Mouse (Mus musculus) thymus, postnatal 25 days (tissue): ENCODE data around the gene Plekhg6.

Source experiments
- DNase-seq: peaks from one replicate; pipeline ENCODE4 v3.0.0; 2022

Gene Plekhg6

GRCm38 (mm10) chr6:125323547-125323946, 57.0 kb downstream of the Plekhg6 start:
- no peak for DNase-seq

DNA sequence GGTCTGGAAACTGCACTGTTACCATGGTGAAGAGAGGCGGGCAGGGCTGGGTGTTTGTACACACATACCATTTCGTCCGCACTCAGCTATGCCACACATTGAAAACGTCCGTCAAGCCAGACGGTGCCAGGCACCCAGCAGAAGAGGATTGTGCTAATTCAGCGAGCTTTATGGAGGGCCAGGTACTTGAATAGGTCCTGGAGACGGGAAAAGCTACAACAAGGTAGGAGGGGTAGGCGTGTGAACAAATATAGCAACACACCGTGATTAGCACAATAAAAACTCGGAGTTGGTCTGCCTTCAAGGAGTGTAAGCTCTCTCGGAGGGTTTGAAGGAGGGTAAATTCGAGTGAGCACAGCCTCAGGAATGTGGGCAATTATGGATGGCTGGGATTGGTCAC, 57.8 kb downstream of the Plekhg6 start:
- no peak for DNase-seq

DNA sequence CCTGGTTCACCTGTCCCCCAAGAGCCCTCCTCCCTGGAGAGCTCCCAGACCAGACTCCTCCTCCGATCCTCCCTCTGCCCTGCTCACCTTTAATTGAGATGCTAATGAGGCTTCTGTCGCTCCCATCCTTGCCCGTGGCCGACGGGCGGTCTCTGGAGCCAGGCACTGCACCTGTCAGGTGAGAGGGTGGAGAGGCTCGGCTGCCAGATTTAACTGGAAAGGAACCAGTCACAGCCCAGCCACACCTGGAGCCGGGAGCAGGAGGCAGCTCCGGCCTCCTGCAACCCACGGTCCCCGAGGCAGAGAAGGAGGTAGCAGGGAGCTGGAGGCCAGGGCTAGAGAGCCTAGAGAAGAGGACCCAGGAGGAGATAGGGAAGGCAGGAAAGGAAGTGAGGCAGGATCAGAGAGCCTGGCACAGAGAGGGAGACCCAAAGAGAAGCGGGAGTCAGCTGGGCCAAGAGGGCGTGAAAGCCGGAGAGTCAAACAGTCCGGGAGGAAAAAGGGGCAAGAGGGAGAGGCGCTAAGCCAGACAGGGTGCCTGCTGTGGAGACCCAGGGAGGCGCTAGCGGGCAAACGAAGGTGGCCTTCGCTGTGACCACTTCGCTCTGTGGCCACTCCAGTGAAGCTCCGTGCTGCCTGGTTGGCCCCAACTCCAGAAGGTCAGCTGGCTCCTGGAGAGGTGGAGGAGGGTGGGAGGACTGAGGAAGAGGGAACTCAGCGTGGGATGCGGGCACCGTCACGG, 59.3 kb downstream of the Plekhg6 start:
- DNase-seq: no peak

GRCm38 (mm10) chr6:125320323-125320722, 60.3 kb downstream of the Plekhg6 start, which contains the start of gene Scnn1a:
Gene Scnn1a, plus strand, starts transcription at chr6:125320659.
- no peak for DNase-seq

- no peak for DNase-seq
These were observed 60.7 kb downstream of the Plekhg6 start for GRCm38 (mm10) chr6:125319919-125320296.

DNA sequence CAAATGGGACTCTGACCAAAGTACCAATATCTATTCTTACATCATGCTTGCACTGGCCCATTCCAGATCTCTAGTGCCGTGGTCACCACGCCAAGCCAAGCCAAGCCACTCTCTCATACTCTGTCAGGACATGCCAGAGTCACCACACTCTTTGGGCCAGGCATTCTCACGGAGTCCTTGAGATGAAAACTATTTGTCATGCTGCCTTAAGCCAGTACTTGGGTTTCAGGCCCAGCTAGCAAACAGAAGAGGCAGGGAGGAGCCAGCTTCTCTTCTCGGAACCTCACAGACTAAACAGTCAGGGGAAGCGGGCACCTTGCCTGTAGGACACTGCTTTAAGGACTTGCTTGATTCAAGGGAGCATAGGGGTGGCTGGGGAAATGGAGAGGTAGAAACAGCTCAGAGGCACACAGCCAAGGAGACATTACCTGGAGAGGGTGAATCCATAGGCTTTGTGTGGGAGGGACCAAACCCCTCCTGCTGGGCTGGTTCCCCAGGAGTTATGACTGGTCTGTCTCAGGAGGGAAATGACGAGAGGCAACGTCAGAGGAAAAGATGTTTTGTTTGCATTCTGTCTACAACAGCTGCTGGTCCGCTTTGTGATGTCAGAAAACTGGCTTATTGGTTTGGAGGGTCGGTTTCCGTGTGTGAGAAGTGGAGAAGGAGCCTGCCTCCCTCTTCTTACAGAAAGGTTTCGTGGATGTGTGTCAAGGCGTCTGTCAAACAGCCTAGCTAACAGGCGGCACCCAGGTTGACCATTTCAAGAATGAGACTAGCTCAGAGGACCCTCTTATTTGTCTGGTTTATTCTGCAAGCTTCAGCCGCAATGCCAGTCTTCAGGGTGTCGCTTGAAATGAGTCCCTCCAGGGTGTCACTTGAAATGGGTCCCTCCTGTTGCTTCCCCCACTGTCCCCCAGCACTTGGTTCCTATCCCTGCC, 61.3 kb downstream of the Plekhg6 start:
- no peak for DNase-seq

GRCm38 (mm10) chr6:125317077-125317476, 63.5 kb downstream of the Plekhg6 start:
- no peak for DNase-seq

GRCm38 (mm10) chr6:125314746-125315145, 65.8 kb downstream of the Plekhg6 start:
- DNase-seq: no peak

- DNase-seq: no peak
These were observed 66.4 kb downstream of the Plekhg6 start for GRCm38 (mm10) chr6:125314231-125314563.

DNA sequence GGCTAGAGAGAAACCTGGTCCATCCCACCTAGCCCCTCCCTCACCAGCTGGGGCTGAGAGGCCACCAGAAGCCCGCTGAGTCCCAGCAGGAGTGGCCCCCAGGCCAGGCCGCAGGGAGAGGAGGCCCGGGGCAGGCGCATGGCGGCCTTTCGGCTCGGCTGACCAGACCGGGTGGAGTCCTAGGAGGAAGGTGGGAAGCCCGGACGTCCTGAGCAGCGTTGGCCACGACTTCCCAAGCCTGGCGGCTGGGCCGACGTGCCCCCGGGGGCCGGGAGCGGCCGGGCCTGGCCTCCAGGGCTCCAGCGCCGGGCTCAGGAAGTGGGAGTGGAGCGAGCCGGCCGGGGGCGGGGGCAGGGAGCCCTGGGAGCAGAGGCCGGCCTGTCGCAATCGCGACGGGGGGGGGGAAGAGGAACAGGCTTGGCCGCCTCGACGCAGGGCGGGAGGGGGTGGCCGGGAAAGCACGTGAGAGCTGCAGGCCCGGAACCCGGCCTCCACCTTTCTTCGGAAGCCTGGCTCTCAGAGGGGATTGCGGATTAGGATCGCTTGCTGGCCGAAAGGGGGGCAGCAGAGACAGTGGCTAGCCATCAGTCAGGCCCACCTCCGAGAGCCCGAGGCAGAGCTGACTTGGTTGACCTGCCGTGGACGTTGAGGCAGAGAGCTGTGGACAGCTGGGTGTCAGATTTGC, 66.9 kb downstream of the Plekhg6 start, which contains the start of gene Ltbr:
Gene Ltbr, minus strand, starts transcription at position 340 of the 685 bp plus-strand sequence.
- DNase-seq: peak; percentile 42
